Mouse (Mus musculus) embryonic facial prominence, embryonic 10.5 days (tissue): ENCODE results near the gene D7Ertd443e. TPM values are rescaled to one million over a fixed set of nuclear protein-coding genes. Genes with fewer than 3 reads are reported as not detected.

Experiments used
- DNase-seq: peaks from one replicate; pipeline ENCODE4 v3.0.0-alpha.2; 2017; ENCODE audit warnings: low spot score
- H3K27ac ChIP-seq: fragments of 300-500 bp; sonication (generic); replicated peaks from 2 replicates; pipeline ENCODE4 v1.5.1; 2016; ENCODE audit warnings: mild to moderate bottlenecking
- H3K27me3 ChIP-seq: fragments of 300-500 bp; sonication (generic); replicated peaks from 2 replicates; pipeline ENCODE4 v1.6.1; 2016; ENCODE audit warnings: low read depth, mild to moderate bottlenecking; ENCODE audit not compliant: poor library complexity, severe bottlenecking
- H3K36me3 ChIP-seq: fragments of 300-500 bp; sonication (generic); replicated peaks from 2 replicates; pipeline ENCODE4 v1.6.1; 2016; ENCODE audit warnings: mild to moderate bottlenecking, moderate library complexity
- H3K4me1 ChIP-seq: fragments of 300-500 bp; sonication (generic); 2 replicates; pipeline ENCODE4 v1.6.1; 2016
- H3K4me3 ChIP-seq: fragments of 300-500 bp; sonication (generic); 2 replicates; pipeline ENCODE4 v1.5.1; 2016; ENCODE audit warnings: mild to moderate bottlenecking, moderate library complexity
- H3K9me3 ChIP-seq: fragments of 300-500 bp; sonication (generic); 2 replicates; pipeline ENCODE4 v1.6.1; 2016; ENCODE audit warnings: mild to moderate bottlenecking
- WGBS: fragments of 180-500 bp; shearing (Covaris S2); methylation state at CpG from one replicate; pipeline ENCODE4 v1.1.7; 2016; 5-methylcytosine and 5-hydroxymethylcytosine counted together
- polyA plus RNA-seq: library from polyadenylated mRNA; unstranded; fragments of >200 nt; fragmentation: Nextera tagmentation; extraction: Ambion mirVana; gene quantifications from 2 replicates; pipeline ENCODE4 v1.2.1, GENCODE M21; 2016

D7Ertd443e gene
- polyA plus RNA-seq, 1 experiment from 2014 or later: 0.11 TPM

DNA sequence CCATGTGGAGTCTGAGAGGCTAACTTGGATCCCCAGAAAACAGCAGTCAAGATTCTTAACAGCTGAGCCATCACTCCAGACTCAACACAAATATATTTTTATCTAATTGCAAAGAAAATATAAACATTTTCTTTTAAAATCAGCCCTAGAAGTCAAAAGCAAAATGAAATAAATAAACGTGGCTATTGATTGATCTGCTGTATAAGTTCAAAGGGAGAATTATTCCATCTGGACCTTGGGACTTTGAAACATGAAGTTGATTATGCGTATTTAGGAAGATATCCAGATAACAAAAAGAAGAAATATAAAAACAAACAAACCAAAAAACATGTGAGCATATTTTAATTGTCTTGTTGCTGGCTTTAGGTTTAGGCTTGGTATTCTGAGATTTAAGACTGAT, 149.9 kb downstream of the D7Ertd443e start:
- no peak for DNase-seq
- no peaks in the 10 kb centered on the region; the same call in 1 of the 2 replicates for H3K27me3 ChIP-seq
- no peaks in the 10 kb centered on the region for H3K9me3 ChIP-seq
- WGBS: 83% methylated on average over 2 of the region's 2 CpGs
- no peaks in the 10 kb centered on the region for H3K36me3 ChIP-seq
- H3K4me3 ChIP-seq: no peak overlapping the region
- no peak overlapping the region for H3K27ac ChIP-seq
- H3K4me1 ChIP-seq: 0 out of 2 replicates have a peak, but pooled peaks cover 8% of the 10 kb centered on the region

DNA sequence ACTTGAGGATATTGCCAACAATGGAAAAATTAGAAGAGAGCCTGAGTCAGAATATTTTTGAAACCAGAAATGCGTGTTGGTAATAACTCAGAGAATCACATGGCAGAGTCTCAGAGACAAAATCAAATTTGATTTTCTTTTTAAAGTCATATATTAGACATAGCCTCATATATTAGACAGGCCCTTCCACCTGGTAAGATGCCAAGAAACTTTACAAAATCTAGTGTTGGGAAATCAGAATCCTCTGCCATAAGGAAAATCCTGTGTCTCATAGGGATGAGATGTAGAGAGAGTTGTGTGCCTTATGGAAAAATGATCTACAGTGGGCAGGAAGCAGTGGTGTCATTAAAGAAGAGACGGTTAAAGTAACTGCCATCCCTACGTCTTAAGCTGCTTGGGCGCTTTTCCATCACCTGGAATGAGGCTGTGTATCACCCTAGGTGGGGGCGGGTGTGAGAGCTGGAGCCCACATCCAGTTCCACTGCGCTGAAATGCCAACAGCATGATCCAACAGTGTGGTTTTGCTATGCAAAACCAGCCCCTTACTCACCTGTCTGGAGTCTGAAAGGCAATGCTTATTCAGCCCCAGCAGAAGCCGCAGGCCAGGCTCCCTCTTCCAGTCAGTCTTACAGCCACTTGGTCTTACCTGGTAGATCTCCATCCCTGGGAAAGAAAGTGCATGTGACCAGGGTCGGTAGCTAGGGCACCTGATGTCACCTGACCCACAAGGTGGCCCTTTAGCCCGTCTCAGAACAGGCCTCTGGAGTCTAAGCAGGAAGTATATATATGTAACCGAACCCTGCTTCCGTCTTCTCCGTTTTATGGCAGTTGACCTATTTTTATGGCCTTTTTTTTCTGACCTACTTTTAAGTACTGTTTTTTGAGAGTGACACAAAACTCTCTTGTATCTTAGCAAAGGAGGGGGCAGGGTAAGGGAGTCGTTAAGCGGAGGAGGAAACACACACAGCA, 153.8 kb downstream of the D7Ertd443e start, which contains the start of gene Adam12:
Gene Adam12 (minus strand): TSS at position 769 of the 969 bp plus-strand sequence.
- Histone ChIP-seq H3K4me1 (peaks cover 32% of the 10 kb centered on the region), H3K27me3 (peaks cover 13% of the 10 kb centered on the region), H3K9me3 (no peaks in the 10 kb centered on the region), H3K36me3 (no peaks in the 10 kb centered on the region), H3K4me3 (no peak within 1 kb of the TSS), H3K27ac (no peak within 1 kb of the TSS)
- DNase-seq: no peak
- 72% methylated on average over 14 of the region's 14 CpGs for WGBS

DNA sequence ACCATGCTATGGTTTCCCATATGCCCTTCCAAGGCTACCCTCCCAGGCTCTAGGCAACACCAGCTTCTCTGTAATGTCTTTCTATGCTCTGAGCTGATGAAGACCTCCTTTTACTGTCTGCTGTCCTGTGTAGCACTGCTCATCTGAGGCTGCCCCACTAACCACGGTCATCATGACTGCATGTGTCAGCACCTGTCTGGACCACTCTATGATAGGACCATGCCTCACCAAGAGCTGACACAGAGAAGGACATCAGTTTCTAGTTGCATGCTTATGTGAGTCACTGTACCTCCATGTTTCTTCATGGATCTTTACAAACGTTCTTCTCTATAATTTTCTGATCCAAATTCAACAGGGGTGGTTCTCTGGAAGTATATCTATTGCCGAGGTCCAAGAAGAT, 154.8 kb downstream of the D7Ertd443e start:
- H3K4me1 ChIP-seq: peaks cover 35% of the 10 kb centered on the region
- H3K9me3 ChIP-seq: no peaks in the 10 kb centered on the region
- peaks cover 23% of the 10 kb centered on the region for H3K27me3 ChIP-seq
- no peak overlapping the region for H3K4me3 ChIP-seq
- H3K27ac ChIP-seq: no peak overlapping the region
- WGBS: 88% methylated on average over 3 of the region's 3 CpGs
- H3K36me3 ChIP-seq: no peaks in the 10 kb centered on the region
- no peak for DNase-seq

DNA sequence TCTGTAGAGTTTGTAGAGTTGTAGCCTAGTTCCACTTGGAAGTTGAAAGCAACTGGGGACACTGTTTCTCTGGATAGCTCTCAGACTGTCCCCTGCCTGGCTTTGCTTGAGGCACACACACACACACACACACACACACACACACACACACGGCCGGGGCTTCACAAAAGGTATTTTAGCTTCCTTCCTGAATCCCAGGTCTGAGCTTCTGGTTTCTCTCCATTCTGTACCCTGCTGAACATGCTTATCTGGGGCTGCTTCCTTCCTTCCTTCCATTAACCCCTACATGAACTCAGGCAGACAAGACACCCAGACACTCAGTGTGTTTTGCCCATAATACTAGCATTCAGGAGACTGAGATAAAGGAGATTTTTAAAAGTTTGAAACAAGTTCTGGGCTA, 155.6 kb downstream of the D7Ertd443e start:
- Histone ChIP-seq H3K4me1 (peaks cover 42% of the 10 kb centered on the region), H3K9me3 (no peaks in the 10 kb centered on the region), H3K27ac (no peak overlapping the region)

DNA sequence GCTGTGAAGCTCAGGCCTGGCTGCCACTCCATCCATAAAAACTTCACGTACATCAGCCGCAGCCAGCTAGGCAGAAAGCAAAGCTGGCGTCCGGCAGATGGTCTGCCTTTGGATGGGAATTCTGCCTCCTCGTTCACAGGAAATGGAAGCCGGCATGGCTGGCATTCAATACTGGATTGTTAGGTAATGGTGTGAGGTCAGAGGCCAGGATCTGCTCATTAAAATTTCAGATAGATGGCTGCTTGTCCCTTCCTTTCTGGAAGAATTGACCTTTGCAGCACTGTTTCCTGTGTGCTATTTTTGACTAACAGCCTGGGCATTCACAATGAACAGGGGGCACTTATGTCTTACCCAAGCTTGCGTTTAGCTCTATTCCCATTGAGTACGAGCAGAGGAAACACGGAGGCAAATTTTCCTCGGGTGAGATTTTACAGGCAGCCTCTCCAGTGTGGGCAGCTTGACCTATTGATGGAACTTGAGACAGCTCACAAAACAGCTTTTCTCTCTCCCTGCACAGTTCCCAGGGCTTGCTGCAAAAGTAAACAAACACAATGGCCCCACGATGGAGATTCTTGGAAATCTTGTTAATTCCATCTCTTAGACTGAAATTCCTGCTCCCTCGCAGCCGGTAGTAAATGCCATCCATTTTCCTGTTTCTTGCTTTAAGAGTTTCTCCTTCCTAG, 157.5 kb downstream of the D7Ertd443e start:
- Histone ChIP-seq H3K4me1 (peaks cover 52% of the 10 kb centered on the region), H3K36me3 (no peaks in the 10 kb centered on the region), H3K27ac (peak overlapping the region; percentile 44; the same call in 1 of the 2 replicates), H3K4me3 (0 out of 2 replicates have a peak overlapping the region, but pooled peaks have one; percentile 11), H3K9me3 (no peaks in the 10 kb centered on the region), H3K27me3 (peaks cover 40% of the 10 kb centered on the region)
- DNase-seq: peak; percentile 53
- WGBS: 13% methylated on average over 13 of the region's 13 CpGs

More for the DNA sequence above, 155.6 kb downstream of the D7Ertd443e start:
- DNase-seq: no peak
- Histone ChIP-seq H3K4me3 (no peak overlapping the region), H3K36me3 (no peaks in the 10 kb centered on the region), H3K27me3 (peaks cover 31% of the 10 kb centered on the region)
- WGBS: 91% methylated on average over 2 of the region's 2 CpGs

DNA sequence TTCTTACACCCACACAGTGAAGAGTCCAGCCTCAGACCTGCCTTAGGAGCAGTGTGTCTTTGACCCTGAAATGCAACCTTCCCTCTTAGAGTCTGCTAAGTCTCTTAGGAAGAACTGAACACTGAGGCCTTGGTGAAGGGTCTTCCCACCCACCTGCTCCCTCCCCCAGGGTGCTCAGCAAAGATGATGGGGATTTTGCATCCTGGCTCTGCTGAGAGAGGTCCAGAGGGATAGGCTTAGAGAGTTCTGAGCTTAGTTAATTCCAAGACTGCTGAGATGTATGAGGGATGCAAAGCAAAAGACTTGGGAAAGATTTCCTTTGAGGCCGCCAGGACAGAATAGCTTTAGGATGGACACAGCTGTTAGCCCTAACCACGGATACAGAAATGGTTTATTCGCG, 158.4 kb downstream of the D7Ertd443e start:
- Histone ChIP-seq H3K27ac (peak overlapping the region; percentile 19; the same call in 1 of the 2 replicates), H3K4me3 (no peak overlapping the region), H3K27me3 (peaks cover 43% of the 10 kb centered on the region), H3K36me3 (no peaks in the 10 kb centered on the region), H3K4me1 (peaks cover 49% of the 10 kb centered on the region), H3K9me3 (no peaks in the 10 kb centered on the region)
- DNase-seq: no peak
- WGBS: 70% methylated on average over 4 of the region's 4 CpGs

DNA sequence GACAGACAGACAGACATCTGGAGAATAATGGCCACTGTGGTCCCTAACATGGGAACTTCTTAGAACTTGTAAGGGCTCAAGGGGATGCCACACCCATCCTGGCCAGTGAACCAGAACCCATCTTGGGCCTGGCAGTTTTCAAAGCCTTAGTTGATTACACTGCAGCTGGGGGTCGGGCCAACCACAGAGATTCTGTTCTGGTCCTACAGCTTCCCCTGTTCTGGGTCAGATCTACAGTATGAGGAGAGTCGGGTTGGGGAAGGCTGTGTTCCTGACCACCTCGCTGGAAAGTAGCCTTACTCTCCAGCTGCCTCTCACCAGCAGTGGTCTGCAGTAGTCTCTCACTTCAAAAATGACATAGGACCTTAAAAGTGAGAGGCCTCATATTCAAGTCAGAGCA, 159.2 kb downstream of the D7Ertd443e start:
- Histone ChIP-seq H3K4me3 (no peak overlapping the region), H3K27ac (no peak overlapping the region), H3K9me3 (no peaks in the 10 kb centered on the region), H3K27me3 (peaks cover 43% of the 10 kb centered on the region), H3K36me3 (no peaks in the 10 kb centered on the region), H3K4me1 (peaks cover 44% of the 10 kb centered on the region)
- WGBS: 68% methylated on average over 3 of the region's 3 CpGs
- DNase-seq: no peak

DNA sequence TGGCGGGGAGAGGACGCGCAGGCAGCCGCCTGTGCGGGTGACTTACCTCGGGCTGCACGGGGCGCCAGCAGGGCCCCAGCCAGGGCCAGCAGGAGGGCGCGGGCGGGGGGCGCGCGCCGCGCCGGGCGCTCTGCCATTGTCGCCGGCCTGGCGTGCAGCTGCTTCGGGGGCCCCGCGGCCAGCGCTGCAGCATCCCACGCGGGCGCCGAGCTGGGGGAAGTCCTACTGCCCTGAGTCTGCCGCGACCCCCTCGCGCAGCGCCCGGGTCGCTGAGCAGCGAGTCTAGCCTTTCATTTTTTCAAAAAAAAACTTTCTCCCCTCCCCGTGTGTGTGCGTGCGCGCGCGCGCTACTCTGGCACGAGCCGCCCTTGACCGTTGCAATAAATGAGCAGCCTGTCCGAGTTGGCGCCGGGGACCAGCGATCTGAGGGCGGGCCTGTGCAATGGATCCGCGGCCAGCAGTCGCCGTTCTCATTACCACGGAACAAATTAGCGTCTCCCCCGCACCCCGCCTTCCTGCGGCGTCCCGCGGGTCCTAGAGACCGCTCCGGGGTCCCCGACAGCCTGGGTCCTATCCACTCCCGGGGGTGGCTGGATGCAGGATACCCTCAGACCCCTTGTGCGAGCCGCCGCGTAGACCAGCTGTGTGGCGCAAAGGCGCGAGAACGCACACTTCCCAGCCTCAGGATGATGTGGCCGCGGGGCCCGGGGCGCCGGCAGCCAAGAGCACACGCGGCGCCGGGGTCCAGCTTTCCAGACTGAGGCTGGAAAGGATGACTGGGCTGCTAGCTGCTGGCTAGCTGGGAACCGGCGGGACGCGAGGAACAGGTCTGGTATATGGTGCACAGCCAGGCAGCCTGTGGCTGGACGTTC, 160.5 kb downstream of the D7Ertd443e start:
- Histone ChIP-seq H3K4me1 (peaks cover 47% of the 10 kb centered on the region), H3K27me3 (peaks cover 38% of the 10 kb centered on the region), H3K4me3 (peak overlapping the region; percentile 66), H3K27ac (peak overlapping the region; percentile 87), H3K9me3 (no peaks in the 10 kb centered on the region), H3K36me3 (no peaks in the 10 kb centered on the region)
- peak; percentile 80 for DNase-seq
- WGBS: under 1% methylated on average over 90 of the region's 90 CpGs

DNA sequence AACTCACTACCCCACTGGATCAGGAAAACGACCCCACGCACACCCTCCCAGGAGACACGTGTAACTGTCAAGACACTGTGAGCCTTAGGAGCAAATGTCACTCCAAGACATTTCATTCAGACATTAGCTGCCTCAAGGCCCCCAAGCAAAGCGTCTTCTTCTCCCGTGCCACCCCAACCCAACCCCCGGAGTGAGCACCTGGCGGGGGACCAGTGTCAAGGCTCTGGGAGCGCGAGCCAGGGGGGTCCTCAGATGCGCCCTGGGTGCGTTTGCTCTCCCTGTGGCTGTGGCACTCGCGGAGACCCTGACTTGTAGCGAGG, 161.1 kb downstream of the D7Ertd443e start:
- peaks cover 36% of the 10 kb centered on the region for H3K27me3 ChIP-seq
- H3K36me3 ChIP-seq: no peaks in the 10 kb centered on the region
- WGBS: under 1% methylated on average over 14 of the region's 14 CpGs
- H3K27ac ChIP-seq: peak overlapping the region; percentile 87
- peak overlapping the region; percentile 66 for H3K4me3 ChIP-seq
- no peaks in the 10 kb centered on the region for H3K9me3 ChIP-seq
- no peak for DNase-seq
- peaks cover 51% of the 10 kb centered on the region for H3K4me1 ChIP-seq

DNA sequence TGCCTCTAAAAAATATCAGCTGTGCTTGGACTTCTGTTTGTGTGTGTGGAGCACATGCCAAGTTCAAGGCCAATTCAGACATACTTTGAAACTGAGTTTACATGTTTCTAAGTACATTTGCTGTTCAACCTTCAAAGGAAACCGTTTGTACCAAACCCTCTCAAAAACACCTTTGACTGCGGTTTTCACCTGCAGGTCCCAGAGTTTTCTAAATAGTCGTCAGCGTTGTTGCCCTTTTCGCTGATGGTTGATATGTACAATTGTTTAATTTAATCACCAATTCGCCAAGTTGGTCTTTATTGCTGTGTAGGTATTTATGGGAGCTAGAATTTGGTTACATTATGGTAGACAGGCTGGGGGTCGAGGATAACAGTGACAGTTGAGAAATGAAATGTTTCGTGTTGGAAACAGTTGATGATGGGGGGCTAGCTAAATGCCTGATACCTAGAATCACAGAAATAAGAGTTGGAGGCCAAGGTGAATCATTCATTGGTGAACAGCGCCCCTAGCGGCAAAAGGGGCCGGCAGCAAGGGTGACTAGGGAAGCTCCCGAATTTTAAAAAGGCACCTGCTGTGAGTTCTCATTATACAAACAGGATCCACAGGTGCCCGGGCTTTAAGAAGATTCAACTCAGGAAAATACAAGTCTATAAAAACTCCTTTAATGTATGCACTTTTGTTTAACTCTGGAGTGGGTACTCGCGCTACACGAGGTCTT, 161.9 kb downstream of the D7Ertd443e start:
- peak; percentile 86 for DNase-seq
- no peak overlapping the region for H3K27ac ChIP-seq
- WGBS: 28% methylated on average over 16 of the region's 16 CpGs
- peak overlapping the region; percentile 66 for H3K4me3 ChIP-seq
- H3K27me3 ChIP-seq: peaks cover 36% of the 10 kb centered on the region
- no peaks in the 10 kb centered on the region for H3K36me3 ChIP-seq
- peaks cover 47% of the 10 kb centered on the region for H3K4me1 ChIP-seq
- H3K9me3 ChIP-seq: no peaks in the 10 kb centered on the region
